Mouse (Mus musculus): ENCODE data around the gene Ppp2r3a.
A peak's percentile ranks its signal among the peaks of the same experiment; 100 is the strongest.

Gene Ppp2r3a

DNA sequence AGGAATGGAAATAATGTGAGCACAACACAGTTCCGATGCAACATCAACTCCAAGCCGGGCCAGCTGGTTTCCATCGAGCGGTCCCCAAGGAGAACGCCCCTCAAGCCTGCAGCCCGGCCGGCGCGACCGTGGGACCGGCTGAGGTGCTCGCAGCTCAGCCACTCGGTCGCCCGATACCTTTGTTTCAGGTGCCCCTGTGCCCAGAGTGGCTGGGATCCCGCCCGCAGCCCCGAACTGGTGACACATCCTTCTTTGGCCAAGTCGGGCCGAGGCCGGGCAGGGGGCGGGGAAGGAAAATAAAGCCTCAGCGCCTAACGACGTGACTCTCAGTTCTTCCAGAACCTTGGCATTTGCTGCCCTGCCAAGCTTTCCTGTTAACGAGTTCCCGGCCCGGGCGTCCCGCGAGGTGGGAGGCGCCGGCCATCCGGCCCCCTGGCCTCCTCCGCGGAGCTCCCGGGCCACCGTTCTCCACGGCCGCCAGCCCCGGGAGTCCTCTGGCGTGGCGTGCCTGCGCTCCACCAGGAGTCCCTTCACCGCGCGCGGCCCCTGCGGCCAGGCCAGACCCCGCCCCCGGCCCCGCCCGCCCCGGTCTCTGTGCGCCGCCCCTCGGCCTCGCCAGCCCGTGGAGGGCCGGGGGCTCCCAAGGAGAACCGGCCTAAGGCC lies 483 bp downstream of the Ppp2r3a start:
- peak; percentile 99 for DNase-seq

DNA sequence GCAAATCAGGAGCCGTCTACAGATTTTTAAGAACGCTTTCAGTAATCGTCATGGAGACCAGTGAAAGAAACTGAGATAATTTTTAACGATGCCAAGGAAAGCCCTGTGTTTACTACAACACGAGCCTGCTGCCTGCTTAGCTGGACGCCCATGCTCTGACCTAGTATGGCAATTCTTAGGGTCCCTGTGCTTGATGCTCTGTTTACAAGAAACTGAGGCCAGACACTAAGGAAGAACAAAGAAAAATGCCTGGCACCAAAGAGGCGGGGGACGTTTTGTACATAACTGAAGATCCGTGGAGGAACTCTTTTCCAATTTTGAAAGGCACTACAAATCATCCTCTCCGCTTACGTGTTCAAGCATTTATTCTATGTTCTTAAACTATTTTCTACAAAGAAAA lies 1.1 kb downstream of the Ppp2r3a start:
- peak; percentile 90 for DNase-seq

DNA sequence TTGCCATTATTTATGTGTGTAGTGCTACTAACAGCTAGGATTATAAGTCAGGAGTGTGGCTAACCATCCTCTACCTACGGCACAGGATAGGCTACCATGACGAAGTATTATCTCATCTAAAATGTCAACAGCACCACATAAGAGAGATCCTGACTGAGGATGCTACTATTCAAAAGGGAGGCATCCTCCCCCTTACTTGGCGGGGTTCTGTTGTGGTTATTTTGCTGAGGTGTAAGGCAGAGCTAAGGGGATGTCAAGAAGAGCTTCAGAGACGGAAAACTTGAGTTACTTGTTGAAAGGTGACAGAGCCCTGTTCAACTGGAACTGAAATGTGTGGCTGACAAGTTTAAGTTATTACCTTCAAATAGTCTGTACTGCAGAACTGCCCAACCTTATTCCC lies 2.0 kb downstream of the Ppp2r3a start:
- no peak for DNase-seq

DNA sequence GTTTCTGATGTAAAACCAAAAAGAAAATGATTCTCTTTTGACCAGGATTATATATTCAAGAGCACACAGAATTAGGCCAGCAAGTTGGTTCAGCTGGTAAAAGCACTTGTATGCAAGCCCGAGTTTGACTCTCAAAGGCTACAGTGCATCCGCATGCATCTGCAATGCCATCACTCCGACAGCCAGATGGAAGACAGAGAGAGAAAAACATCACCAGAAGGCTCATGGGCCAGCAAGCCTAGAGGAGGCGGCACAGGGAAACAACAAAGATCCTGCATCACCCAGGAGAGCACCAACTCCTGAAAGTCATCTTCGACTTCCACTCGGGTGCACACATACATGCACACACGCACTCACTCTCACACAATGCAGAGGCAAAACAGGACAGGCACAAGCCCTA lies 4.1 kb downstream of the Ppp2r3a start:
- no peak for DNase-seq

DNA sequence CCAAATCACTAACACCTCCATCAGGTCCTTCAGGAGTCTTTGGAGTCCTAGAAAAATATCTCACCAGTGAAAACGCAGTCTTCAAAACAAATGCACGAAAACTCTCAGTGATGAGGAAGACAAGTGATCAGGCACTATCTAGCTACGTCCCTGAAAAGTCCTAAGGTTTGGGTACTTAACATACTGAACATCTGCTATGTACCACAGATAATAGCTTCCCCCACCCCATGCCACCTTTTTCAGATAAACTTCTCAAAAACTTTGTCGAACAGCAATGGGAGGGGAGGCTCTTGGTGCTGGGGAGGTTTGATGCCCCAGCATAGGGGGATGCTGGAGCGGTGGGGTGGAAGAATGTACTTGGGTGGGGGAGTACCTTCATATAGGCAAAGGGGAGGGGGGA lies 6.1 kb downstream of the Ppp2r3a start:
- no peak for DNase-seq

DNA sequence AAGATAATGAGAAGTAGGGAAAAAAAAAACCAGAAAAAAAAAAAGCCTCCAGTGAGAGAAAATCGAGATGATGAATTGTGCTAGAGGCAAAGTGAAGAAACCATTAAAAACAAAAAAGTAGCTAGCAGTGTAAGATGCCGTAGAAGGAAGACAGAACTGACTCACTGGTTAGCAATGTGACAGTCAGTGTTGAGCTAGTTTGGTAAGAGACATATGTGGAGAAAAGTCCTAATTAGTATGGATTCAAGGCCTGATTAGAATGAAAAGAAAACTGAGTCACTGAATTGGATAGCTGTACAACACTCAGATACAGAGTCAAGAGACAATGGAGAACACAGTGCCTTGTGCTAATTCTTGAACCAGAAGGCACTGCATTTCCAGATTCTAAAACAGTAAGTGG lies 7.9 kb downstream of the Ppp2r3a start:
- no peak for DNase-seq

DNA sequence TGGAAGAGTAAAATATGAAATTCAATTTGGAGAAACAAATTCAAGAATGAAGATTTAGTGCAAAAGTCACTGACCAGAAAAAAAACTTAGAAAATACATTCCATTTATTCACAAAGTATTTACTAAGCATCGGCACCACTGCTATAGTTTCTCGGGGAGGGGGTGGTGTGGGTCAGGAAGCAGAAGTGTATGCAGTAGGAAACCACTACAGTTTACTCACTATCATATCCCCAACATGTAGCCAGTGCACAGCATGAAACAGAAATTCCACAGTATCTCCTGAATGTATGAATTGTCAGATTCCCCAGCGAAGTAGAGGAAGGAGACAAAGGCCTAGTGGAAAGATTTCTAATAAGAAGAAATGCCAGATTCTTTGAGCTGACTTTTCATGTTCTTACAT lies 11.4 kb downstream of the Ppp2r3a start:
- DNase-seq, result no peak

DNA sequence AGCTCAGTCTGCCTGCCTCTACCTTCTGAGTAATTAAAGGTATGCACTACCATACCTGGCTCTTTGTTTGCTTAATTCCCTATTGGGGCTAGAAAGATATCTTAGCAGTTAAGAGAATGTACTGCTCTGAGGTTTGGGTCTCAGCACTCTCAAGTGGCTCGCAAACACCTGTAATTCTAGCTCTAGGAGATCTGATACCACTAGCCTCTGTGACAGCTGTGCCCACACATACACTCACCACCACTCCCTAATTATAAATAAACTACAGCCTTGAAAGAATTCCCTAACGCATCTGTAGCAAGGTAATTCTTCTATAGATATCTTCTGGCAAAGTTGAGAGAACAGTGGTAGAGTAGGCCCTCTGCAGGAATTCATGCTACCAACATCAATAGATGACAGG lies 15.8 kb downstream of the Ppp2r3a start:
- DNase-seq, result no peak

DNA sequence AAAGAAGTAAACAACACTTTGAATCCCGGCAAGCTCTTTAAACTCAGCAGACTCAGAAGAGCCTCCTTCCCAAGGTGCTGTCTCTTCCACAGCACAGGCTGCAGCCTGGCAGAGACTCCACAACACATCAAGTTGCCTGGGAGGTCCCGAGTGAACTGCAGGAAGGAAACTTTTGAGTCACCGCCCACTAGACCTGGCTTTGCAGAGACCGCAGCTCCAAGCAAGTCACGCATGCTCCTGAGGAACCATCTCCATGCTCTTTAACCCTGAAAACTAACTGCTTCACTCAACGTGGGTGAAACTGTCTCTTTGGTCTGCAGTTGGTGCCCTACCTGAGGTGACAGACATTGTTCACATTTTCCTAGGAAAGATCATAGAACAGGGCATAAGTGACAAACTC lies 19.6 kb downstream of the Ppp2r3a start:
- DNase-seq, result peak; percentile 92

DNA sequence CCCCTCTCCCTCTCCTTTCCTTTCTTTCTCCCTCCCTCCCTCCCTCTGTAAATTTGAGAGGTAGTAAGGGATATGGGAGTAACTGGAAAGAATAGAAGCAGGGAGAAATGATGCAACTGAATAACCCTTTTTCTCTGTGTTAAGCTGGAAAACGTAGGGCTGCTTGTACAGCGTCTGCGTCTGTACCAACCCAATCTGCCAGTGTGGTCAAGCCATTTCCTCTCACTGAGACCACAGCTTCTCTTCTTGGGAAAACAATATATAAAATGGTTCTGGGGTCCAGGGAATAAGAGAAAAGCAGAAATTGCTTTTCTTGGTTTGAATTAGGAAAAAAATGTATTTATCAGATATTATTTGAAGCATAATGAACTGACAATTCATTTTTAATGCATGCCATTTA lies 21.6 kb downstream of the Ppp2r3a start:
- no peak for DNase-seq

DNA sequence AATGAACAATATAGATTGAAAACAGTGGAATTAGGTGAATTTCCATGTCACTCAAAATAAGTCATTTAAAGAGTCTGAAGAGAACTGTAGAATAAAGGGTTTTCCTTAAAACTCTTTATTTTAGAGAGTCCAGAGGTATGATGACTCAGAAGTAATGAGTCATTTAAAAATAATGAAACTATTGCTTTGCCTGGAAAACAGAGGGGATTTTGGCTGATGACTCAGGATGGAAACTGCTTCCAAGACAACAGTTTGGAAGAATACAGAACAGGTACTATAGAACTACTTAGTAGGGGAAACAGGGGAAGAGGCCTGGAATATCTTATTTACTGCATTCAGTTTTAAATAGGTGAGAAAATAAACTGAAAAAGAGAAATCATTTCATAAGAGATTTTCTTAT lies 22.7 kb downstream of the Ppp2r3a start:
- no peak for DNase-seq

DNA sequence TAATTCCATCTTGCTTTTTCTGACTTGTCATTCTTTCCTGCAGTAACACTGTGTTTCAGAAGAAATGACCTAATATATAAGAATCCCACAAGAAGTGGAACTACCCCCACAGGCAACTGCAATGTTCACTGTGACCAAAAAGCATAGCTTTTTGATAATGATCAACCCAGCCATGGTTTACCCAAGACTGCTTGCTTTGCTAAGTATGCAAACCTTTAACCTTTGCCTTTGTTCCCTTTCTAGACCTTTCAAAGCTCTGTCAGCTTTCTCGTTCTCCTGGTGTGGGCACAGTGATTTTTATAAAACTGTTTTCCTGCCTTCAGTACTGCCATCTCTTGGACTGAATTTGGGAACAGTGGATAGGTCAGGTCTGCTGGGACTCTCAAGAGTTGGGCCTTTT lies 43.6 kb downstream of the Ppp2r3a start:
- no peak for DNase-seq

DNA sequence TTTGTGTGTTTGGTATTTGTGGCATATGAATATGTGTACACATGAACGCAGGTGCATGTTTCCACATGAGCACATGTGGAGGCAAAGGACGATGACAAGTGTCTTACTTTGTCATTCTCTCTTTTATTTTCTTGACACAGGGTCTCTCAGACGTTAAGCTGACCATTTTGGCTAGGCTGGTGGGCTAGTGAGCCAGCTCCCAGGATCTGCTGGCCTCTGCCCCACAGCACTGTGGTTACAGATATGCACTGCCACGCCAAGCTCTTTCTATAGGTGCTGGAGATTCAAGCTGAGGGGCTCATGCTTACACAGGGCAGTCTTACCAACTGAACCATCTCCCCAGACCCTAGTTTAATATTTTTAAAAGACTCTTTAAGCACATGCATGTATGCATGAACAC lies 45.1 kb downstream of the Ppp2r3a start:
- no peak for DNase-seq

DNA sequence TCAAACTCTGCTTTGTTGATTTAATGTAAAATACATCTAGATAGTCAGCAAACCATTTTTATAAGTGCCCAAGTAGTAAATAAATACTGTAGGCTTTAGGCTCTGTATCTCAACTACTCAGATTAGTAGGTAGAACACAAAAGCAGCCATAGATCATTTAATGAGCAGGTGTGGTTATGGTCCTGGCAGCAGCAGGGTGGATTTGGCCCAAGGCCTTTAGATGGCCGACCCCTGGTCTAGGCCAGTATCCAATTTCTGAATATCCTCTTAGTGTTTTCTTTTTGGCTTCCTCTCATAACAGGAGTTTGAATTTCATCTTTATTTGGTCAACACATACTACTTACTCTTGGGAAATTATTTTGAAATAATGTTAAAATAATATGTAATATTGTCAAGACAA lies 46.4 kb downstream of the Ppp2r3a start:
- DNase-seq, result no peak

DNA sequence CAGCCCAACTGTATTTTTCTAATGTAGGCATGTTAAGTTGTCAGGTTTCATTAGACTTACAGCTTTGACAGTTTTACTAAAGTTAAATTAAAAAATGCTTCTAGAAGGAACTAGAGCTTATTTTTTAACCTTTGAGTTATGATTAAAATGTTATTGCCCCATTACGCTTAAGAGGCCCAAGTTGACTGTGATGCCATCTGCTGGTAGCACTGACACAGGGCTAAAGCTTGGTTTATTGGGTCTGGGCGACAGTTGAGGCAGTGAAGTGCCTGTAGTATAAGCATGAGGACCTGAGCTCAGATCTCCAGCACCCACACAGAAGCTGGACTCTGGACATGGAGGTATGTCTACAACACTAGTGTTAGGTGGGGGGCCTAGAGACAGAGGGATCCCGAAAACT lies 47.5 kb downstream of the Ppp2r3a start:
- no peak for DNase-seq

DNA sequence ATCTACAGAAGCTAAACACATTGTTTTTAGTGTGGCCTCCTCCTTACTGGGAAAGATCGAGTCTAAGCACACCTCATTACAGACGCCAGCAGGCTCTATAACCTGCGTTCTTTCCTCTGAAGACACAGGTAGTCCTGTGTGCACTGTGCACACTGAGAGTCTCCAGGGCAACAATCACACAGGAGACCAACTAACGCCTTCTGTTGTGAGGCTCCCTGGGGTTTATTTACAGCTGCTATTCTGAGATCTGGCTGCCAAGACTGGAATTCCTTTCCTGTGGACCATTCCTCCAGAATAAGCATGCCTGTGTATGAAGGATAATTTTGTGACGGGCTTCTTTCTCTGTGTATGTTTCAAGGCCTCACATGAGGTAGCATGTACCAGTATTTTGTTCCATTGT lies 51.0 kb downstream of the Ppp2r3a start:
- peak; percentile 94 for DNase-seq

DNA sequence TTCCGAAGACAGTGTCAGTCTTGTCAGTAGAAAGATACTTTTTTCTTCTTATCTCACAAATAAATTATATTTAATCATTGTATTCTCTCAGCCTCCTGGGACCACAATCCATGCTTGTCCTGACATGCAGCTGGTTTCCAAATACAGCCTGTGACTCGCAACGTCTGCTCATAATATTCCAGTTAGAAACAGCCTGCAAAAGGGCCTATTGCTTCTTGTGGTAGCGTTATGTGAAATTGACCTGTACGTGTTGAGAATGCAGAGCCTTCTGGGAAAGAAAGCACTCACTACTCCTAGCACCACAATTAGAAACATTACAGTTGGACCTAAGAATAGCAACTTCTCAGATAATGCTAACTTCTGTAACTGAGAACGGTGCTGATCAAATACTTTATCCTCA lies 52.8 kb downstream of the Ppp2r3a start:
- DNase-seq, result peak; percentile 89

DNA sequence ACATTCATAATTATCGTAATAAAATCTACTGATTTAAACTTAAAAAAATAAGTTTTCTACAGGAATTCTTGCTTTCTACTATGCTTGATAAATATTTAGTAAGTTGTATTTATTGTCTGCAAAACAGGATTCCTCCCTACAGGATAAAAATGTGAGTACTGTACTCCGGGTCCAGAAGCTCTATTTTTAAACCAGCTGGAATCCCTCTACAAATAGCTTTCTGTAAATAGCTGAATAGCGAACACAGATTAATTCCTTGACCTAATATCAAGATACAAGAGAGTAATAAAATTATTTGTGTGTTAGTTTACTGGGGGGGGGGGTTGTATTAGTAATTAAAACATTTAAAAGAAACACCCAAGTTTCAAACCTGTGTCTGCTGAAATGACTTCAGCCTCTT lies 53.3 kb downstream of the Ppp2r3a start:
- DNase-seq, result no peak

DNA sequence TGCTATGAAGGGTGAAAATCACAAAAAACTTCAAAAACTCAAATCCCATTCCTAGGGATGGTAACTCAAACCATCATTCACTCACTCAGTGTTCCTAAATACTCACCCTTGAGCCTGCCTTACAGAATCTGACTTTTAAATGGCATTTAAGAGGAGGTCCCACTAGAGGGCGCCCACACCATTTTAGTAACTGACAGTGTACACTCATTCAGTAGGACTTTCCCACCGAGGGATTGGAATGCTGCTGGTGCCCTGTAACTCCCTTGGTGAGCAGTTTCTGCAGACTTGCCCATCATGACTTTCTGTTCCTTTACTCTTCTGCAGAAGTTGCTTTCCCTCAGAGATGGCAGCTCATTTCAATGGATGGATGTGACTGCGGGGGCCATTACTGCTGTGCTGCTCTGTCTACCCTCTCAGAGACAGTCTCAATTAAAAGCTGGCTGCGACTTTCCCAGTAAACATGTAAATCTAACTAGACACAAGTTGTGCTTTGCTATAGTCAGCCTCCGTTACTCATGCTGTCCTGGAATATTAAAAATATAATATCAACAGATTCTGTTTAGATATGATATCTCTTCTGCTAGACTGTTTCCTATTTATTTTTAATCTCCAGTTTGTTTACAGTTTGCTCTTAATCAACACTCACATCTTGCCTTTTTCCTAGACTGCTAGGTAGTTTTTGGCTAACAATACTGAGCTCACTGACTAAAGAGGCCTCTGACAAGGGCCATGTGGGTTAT lies 69.5 kb downstream of the Ppp2r3a start:
- peak; percentile 95 for DNase-seq

DNA sequence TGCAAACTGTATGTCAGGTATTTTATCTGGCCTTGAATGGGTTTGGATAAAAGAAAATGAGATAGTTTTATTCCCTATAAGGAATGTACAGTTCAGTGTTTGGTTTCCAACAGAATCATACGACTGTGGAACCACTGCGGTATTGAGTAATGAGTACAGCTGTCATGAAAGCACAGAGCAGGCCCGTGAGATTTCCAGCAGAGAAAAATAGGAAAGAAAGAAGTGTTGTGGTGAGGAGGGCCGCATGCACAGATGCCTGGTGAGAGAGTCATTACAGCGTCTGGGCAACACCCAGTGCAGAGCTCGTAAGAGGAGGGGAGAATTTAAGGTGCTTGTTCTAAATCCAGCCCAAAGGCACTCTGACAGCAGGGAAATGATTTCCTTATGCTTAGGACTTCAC lies 70.3 kb downstream of the Ppp2r3a start:
- no peak for DNase-seq

DNA sequence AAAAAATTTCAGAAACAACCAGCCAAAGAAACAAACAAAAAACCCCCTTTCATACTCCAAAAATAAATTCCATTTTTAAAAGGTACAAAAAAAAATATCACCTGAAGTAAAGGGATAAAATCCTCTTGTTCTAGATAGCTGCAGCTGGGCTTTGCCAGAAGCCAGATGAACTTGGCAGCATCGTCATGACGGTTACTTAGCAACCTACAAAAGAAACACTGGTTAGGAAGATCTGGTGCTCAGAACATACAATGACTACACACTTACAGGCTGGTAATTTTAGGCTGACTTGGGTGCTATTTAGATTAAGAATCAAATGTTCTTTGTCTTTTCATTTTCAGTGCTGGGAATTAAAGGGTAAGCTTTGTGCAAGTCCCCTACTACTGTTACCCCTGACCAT lies 71.4 kb downstream of the Ppp2r3a start:
- DNase-seq, result peak; percentile 92

DNA sequence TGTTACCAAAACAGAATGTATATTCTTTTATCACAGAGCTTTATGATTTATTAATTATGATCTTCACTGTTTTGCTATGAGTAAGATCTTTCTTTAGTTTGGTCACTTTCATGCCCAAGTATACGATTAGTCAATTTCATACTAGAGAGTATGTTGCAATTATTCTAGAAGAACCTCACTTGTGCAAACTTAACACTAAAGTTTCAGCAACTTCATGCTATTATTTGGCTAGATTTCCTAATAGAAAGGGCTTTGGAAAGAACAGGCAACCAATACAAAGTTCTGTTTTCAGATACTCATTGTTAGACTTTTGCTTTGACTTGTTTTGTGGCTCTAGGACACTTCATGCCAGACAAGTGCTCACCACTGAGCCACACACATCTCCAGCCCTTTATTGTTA lies 91.0 kb downstream of the Ppp2r3a start:
- no peak for DNase-seq

DNA sequence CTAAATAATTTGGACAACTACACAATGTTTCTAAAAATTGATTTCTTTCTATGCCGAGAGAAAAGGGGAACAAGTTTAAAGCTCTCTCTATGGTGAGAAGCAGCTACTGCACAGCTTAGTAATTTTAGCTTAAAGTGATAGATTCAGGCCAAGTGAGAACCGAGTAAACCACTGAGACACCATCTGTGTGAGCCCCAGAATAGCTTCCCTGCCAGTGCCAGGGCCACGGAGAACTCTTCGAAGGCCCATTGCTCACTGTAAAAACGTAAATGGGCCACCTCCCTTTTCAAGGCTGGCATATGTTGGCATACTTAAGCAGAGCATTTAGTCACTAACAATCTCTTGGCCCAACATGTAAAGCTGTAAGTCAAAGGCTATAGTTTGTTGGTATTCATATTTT lies 91.5 kb downstream of the Ppp2r3a start:
- DNase-seq, result no peak

DNA sequence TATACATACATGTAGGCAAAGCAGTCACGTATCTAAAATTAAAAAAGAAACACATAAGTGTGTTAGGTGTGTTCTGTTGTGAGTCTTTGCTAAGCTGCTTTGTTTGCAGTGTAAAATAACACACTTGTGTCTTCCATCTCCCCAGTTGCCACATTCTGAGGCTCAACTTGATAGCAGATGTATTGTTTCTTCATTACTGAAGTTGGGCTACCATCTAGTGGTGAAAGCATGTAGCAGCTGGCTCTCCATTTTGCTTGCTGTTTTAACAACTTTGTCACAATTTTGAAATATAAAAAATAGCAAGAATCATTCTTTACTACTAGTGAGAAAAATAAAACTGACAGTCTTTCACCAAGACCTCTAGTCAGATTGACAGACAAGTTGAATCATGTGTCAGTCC lies 92.2 kb downstream of the Ppp2r3a start:
- DNase-seq, result no peak

DNA sequence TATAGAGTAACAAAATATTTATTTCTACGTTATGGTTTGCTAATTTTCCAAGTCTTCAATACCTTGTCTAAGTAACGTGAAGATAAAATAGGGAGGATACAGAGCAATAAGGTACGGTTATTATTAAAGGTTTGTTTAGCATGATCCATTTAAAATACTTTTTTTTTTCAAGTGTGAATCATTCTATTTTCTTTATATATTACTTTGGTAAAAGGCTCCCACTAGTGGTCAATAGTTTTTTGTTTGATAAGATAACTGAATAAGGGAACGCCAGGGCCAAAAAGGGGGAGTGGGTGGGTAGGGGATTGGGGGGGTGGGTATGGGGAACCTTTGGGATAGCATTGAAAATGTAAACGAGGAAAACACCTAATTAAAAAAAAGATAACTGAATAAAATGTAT lies 98.7 kb downstream of the Ppp2r3a start:
- DNase-seq, result no peak

All from heart, adult 11 months (tissue).